Mouse (Mus musculus): ENCODE measurements around the gene Efcc1.

The Efcc1 gene

GRCm38 (mm10) chr6:87804036-87804435 lies 73.4 kb downstream of the Efcc1 start:
- DNase-seq (ENCODE audit: low spot score in 2 of 2), result no peak

GRCm38 (mm10) chr6:87804886-87805285 lies 74.2 kb downstream of the Efcc1 start:
- no peak for DNase-seq (ENCODE audit: low spot score in 2 of 2)

- no peak for DNase-seq (ENCODE audit: low spot score in 2 of 2)
These were observed 74.8 kb downstream of the Efcc1 start for GRCm38 (mm10) chr6:87805448-87805847.
